Mouse (Mus musculus) hindbrain, embryonic 14.5 days (tissue): Measurements from ENCODE around the gene Dstyk. TPM values are rescaled to one million over a fixed set of nuclear protein-coding genes. Genes with fewer than 3 reads are reported as not detected.

Experiments
- ATAC-seq: fragments of 200-750 bp; cut with Nextera tagmentation; 2 replicates; pipeline ENCODE4 v1.8.0; 2017; ENCODE audit warnings: moderate number of reproducible peaks, mild to moderate bottlenecking, moderate TSS enrichment, moderate library complexity; ENCODE audit not compliant: low FRiP score
- DNase-seq: peaks from one replicate; pipeline ENCODE4 v3.0.0-alpha.2; 2015; ENCODE audit warnings: low spot score
- H3K27ac ChIP-seq: fragments of 300-500 bp; sonication (generic); 2 replicates; pipeline ENCODE4 v1.5.1; 2014; ENCODE audit warnings: mild to moderate bottlenecking, moderate library complexity
- H3K27me3 ChIP-seq: fragments of 300-500 bp; sonication (generic); 2 replicates; pipeline ENCODE4 v1.6.1; 2014; ENCODE audit warnings: mild to moderate bottlenecking, low read length, mixed read lengths; ENCODE audit not compliant: control insufficient read depth, insufficient read depth
- H3K36me3 ChIP-seq: fragments of 300-500 bp; sonication (generic); replicated peaks from 2 replicates; pipeline ENCODE4 v1.6.1; 2014; ENCODE audit not compliant: control insufficient read depth, insufficient read depth
- H3K4me1 ChIP-seq: fragments of 300-500 bp; sonication (generic); replicated peaks from 2 replicates; pipeline ENCODE4 v1.6.1; 2014; ENCODE audit warnings: antibody characterized with exemption, low read length, mixed read lengths; ENCODE audit not compliant: control insufficient read depth, insufficient read depth
- H3K4me2 ChIP-seq: fragments of 300-500 bp; sonication (generic); replicated peaks from 2 replicates; pipeline ENCODE4 v1.6.1; 2014; ENCODE audit warnings: mild to moderate bottlenecking, moderate library complexity
- H3K4me3 ChIP-seq: fragments of 300-500 bp; sonication (generic); replicated peaks from 2 replicates; pipeline ENCODE4 v1.5.1; 2014; ENCODE audit warnings: mild to moderate bottlenecking, low read length
- H3K9ac ChIP-seq: fragments of 300-500 bp; sonication (generic); 2 replicates; pipeline ENCODE4 v1.6.1; 2014
- H3K9me3 ChIP-seq: fragments of 300-500 bp; sonication (generic); 2 replicates; pipeline ENCODE4 v1.6.1; 2016; ENCODE audit warnings: low read length; ENCODE audit not compliant: control insufficient read depth
- WGBS: fragments of 180-500 bp; shearing (Covaris S2); extraction: QIAGEN DNeasy Blood & Tissue Kit; methylation state at CpG from one replicate; pipeline ENCODE4 v1.1.7; 2014; 5-methylcytosine and 5-hydroxymethylcytosine counted together
- polyA plus RNA-seq: library from polyadenylated mRNA; unstranded; fragments of >200 nt; fragmentation: Nextera tagmentation; extraction: Ambion mirVana; gene quantifications from 2 replicates; pipeline ENCODE4 v1.2.1, GENCODE M21; 2014

Gene Dstyk
- polyA plus RNA-seq, 1 experiment from 2014 or later = 10.0 TPM

DNA sequence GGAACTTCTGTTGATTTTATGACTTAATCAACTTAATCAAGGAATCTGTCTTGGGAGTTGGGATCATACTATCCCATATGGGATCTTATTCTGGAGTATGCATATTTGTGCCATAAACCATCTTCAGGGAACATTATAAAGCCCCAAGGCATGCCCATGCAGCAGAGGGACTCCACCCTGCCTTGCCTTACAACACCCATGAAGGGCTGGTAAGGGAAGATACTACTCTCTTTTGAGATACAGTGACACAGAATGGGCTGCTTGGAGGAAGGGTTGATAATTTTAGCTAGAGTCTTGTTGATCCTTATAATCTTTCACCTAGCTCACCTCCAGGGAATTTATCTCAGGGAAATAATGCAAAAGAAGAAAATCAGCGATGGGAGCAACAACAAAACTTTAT lies 16.8 kb upstream of the Dstyk start:
- no peaks in the 10 kb centered on the region for H3K4me1 ChIP-seq
- WGBS = 70% methylated on average over 1 of the region's 1 CpGs

DNA sequence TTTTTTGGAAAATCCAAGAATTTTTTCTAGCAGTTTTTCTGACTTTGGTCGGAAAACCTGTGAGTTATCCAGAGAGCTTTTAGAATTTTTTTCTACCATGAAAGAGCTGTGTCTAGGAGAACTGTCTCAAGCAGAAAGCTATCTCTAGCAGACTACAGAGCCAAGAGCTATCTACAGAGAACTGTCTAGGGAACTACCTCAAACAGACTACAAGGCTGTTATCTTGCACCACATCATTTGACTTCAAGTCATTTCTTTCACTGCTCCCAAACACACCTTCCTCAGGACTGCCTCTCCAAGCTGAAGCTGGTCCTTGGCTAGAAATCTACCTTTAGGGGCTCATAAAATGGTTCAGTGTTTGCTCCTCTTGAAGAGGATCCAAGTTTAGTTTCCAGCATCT lies 15.5 kb upstream of the Dstyk start:
- Histone ChIP-seq H3K4me1 (no peaks in the 10 kb centered on the region), H3K27me3 (no peaks in the 10 kb centered on the region), H3K9me3 (no peaks in the 10 kb centered on the region), H3K4me2 (no peak overlapping the region), H3K36me3 (no peaks in the 10 kb centered on the region), H3K4me3 (no peak overlapping the region), H3K9ac (no peak overlapping the region), H3K27ac (no peak overlapping the region)
- DNase-seq = no peak
- 92% methylated on average over 1 of the region's 1 CpGs for WGBS
- ATAC-seq = no peak

More for the DNA sequence above, 16.8 kb upstream of the Dstyk start:
- no peak for DNase-seq
- no peak overlapping the region for H3K4me2 ChIP-seq
- H3K9me3 ChIP-seq = no peaks in the 10 kb centered on the region
- no peak overlapping the region for H3K4me3 ChIP-seq
- H3K27ac ChIP-seq = no peak overlapping the region
- H3K9ac ChIP-seq = no peak overlapping the region
- no peaks in the 10 kb centered on the region for H3K27me3 ChIP-seq
- no peak for ATAC-seq
- no peaks in the 10 kb centered on the region for H3K36me3 ChIP-seq

DNA sequence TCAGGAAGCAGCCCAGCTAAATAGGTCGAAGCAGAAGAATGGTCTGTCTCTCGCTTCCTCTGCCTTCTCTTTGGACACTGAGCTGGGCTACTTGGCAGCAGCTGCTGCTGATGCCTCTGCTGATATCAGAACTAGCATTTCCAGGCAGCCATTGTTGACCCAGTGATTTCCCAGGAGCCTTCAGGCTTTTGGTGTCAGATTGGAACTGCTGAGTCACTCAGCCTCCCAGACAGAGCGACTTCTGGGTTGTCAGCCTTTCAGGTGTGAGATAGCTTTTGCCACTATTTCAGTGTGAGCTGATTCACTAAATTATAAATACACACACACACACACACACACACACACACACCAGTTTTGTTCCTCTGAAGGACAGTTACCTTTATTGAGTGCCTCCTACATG lies 6.7 kb upstream of the Dstyk start:
- Histone ChIP-seq H3K27ac (no peak overlapping the region), H3K36me3 (no peaks in the 10 kb centered on the region), H3K27me3 (no peaks in the 10 kb centered on the region), H3K9me3 (no peaks in the 10 kb centered on the region), H3K9ac (no peak overlapping the region), H3K4me3 (no peak overlapping the region), H3K4me2 (no peak overlapping the region), H3K4me1 (no peaks in the 10 kb centered on the region)
- ATAC-seq (no peak), DNase-seq (no peak)
- 87% methylated on average over 3 of the region's 3 CpGs for WGBS

DNA sequence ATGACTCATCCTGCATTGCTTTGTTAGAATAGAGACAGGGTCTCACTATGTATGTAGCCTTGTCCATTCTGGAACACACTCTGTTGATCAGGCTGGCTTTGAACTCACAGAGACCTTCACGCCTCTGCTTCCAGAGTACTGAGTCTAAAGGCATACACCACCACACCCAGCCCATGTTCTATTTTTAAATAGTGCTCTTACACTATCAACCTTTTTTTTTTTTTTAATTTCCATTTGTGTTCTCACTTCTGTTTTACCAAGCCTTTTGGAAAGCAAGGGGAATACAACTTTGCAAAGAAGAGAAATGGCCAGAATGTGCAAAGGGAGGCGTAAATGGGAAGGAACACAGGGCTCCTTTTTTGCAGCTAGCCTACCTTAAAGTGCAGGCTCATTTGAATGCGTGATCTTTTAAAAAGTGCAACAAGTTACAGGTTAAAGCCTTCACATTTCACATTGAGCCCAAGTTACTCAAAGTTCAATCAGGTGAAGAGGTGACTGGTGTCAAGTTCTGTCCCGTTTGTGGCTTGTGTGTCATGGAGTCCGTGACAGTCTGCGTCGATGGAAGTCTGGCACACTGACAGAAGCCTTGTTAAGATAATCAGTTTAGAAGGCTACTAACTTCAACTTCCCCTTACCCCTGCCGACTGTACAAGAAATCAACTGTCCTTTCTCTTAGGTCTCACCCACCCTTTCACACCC lies 962 bp upstream of the Dstyk start:
- no peaks in the 10 kb centered on the region for H3K9me3 ChIP-seq
- no peak overlapping the region for H3K9ac ChIP-seq
- H3K4me3 ChIP-seq = peak overlapping the region; percentile 77; the same call in 1 of the 2 replicates
- H3K36me3 ChIP-seq = no peaks in the 10 kb centered on the region
- no peak for DNase-seq
- H3K4me2 ChIP-seq = peak overlapping the region; percentile 80
- 74% methylated on average over 8 of the region's 8 CpGs for WGBS
- H3K27me3 ChIP-seq = no peaks in the 10 kb centered on the region
- ATAC-seq = no peak
- H3K4me1 ChIP-seq = peaks cover 25% of the 10 kb centered on the region
- no peak overlapping the region for H3K27ac ChIP-seq

DNA sequence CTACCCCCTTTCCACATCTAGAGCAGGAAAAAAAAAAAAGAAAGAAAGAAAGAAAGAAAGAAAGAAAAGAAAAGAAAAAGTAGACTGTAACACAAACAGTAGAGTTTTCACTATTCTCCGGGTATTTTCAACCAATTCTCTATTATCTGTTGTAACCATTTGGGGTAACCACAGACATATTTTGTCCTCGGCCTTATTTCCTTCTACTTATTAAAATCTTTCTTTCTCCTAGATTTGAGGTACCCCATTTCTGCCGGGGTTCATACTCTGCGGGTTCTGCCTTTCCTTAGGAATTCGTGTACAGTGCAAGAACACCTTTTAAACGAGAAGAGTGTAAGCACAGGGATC lies 438 bp upstream of the Dstyk start:
- Histone ChIP-seq H3K9me3 (no peaks in the 10 kb centered on the region), H3K4me3 (peak overlapping the region; percentile 77), H3K4me2 (peak overlapping the region; percentile 80), H3K27me3 (no peaks in the 10 kb centered on the region), H3K27ac (peak overlapping the region; percentile 89), H3K36me3 (no peaks in the 10 kb centered on the region), H3K9ac (peak overlapping the region; percentile 86), H3K4me1 (peaks cover 25% of the 10 kb centered on the region)
- WGBS = 23% methylated on average over 6 of the region's 6 CpGs
- ATAC-seq (no peak), DNase-seq (no peak)

DNA sequence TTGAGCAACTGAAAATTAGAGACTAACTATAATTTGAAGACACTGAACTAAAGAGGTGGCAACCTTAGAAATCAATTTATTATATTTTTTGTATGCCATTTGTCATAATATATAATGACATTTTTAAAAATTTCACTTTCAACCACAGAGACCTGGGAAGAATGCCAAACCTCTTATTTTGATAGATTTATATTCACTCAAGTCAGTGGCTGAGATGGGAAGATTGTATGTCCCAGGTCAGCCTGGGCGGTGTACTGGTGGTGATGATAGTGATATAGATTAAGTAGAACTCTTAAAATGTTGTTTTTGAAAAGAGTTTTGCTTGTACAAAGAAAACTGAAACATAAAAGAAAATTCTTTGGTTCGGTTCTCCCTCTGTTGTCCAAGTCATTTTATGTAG lies 2.9 kb downstream of the Dstyk start:
- Histone ChIP-seq H3K4me1 (peaks cover 25% of the 10 kb centered on the region), H3K36me3 (no peaks in the 10 kb centered on the region)

DNA sequence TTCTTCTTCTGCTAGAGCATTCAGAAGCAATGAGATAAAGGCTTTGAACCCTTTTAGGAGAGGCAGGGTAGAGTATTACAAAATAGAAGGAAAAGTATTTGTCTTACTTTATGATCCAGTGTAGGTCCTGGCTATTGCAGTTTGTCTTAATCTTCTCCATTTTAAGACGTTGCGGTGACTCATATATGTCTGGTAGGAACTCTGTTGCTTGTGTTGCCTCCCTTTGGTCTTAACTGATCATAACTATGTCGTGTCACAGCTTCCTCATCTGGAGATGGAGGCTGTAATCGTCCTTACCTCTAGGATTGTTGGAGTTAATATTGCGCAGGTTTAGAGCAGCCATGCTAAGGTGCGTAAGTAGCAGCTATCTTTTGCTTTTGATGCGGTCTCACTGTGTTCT lies 3.3 kb downstream of the Dstyk start:
- WGBS = 87% methylated on average over 7 of the region's 7 CpGs
- Histone ChIP-seq H3K27me3 (no peaks in the 10 kb centered on the region), H3K9ac (no peak overlapping the region), H3K9me3 (no peaks in the 10 kb centered on the region), H3K4me2 (no peak overlapping the region), H3K36me3 (no peaks in the 10 kb centered on the region), H3K27ac (no peak overlapping the region), H3K4me1 (peaks cover 29% of the 10 kb centered on the region), H3K4me3 (no peak overlapping the region)
- DNase-seq (no peak), ATAC-seq (no peak)

More for the DNA sequence above, 2.9 kb downstream of the Dstyk start:
- DNase-seq (no peak), ATAC-seq (no peak)
- H3K4me3 ChIP-seq = no peak overlapping the region
- H3K9me3 ChIP-seq = no peaks in the 10 kb centered on the region
- H3K4me2 ChIP-seq = no peak overlapping the region
- WGBS = 87% methylated on average over 2 of the region's 2 CpGs
- H3K27me3 ChIP-seq = no peaks in the 10 kb centered on the region
- no peak overlapping the region for H3K27ac ChIP-seq
- no peak overlapping the region for H3K9ac ChIP-seq

DNA sequence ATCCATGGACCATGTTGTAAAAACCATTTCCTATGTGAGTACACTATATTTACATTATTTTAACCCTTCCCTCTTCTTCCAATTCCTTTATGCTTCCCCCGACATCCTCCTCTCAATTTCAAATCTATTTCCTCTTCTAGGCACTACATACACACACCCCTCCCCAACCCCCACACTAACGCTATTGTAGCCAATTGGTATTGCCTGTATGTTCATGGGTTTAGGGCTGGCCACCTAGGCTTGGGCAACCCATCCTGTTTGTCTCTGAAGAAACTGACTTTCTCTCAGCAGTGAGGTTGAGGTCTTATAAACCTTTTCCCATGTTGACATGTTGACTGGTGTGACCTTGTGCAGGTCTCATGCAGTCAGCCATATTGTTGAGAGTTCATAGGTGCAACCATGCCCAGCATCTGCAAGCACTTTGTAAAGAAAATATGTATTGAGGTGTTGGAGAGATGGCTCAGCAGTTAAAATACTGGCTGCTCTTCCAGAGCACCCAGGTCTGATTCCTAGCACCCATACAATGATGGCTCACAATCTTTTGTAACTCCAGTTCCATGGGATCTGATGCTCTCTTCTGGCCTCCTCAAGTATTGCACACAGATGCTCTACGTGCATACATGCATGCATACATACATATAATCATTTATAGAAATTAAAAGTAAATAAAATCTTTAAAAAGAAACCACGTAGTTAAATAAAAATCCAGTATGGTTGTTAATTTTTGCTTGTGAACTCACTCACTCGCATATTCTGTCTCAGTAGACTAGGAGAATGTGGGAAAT lies 5.7 kb downstream of the Dstyk start:
- Histone ChIP-seq H3K4me3 (no peak overlapping the region), H3K4me1 (peaks cover 19% of the 10 kb centered on the region), H3K9ac (no peak overlapping the region), H3K4me2 (no peak overlapping the region), H3K27ac (no peak overlapping the region), H3K27me3 (no peaks in the 10 kb centered on the region), H3K36me3 (no peaks in the 10 kb centered on the region), H3K9me3 (no peaks in the 10 kb centered on the region)
- no peak for DNase-seq
- WGBS = 95% methylated on average over 5 of the region's 5 CpGs
- no peak for ATAC-seq

DNA sequence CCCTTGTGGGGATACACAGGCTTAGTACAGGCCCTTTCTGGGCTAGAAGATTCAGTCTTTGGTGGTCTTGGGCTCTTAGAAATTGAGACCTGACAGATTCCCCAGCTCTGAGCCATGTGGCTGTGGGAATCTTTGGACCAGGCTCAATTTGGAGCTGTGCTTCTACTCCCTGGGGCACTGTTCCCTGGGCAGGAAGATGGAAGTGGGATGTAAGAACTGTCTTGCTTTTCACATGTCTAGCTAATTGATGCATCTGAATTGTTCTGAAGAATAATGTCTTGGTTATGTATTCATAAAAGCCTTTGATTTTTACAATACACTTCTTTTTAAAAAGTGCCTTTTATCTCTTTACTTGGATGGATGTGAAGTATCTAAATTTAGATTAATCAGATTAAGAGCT lies 8.2 kb downstream of the Dstyk start:
- ATAC-seq (no peak), DNase-seq (no peak)
- Histone ChIP-seq H3K4me2 (no peak overlapping the region), H3K4me1 (peaks cover 5% of the 10 kb centered on the region; the same call in 1 of the 2 replicates), H3K36me3 (no peaks in the 10 kb centered on the region), H3K4me3 (no peak overlapping the region), H3K9me3 (no peaks in the 10 kb centered on the region), H3K27ac (no peak overlapping the region), H3K9ac (no peak overlapping the region), H3K27me3 (no peaks in the 10 kb centered on the region)
